Mouse (Mus musculus): ENCODE measurements around the gene Tbx21. TPM values are rescaled to one million over a fixed set of nuclear protein-coding genes. Genes with fewer than 3 reads are reported as not detected.
A peak's percentile ranks its signal among the peaks of the same experiment; 100 is the strongest.

Tbx21 gene
- total RNA-seq, 2 experiments from 2014 or later, result 0.41 to 0.50 TPM

Small RNAs within 50 kb of the gene (microRNA-seq; reads per million reads assigned to microRNA genes)
- not detected for gene Mir7235
- gene Mir8103, result 9.5 reads per million, percentile 22 among the genes with 10 or more reads in this experiment

Other genes with a start within 250 kb of the Tbx21 start
- gene Cdk5rap3, start 198.8 kb downstream of the Tbx21 start, total RNA-seq (2021), result 10 to 100 TPM; 24.9 to 25.7 TPM
- not detected for gene Prr15l, start 187.2 kb downstream of the Tbx21 start, total RNA-seq (2021)
- 1 to 10 TPM; 7.6 to 9.0 TPM for gene Pnpo, start 171.3 kb downstream of the Tbx21 start, total RNA-seq (2021)
- 10 to 100 TPM; 11.2 TPM for gene Sp2, start 132.4 kb downstream of the Tbx21 start, total RNA-seq (2021)
- gene Sp6, start 101.9 kb downstream of the Tbx21 start, total RNA-seq (2021), result under 1 TPM; 0.09 to 0.14 TPM
- gene Scrn2, start 85.4 kb downstream of the Tbx21 start, total RNA-seq (2021), result 10 to 100 TPM; 13.1 to 13.2 TPM
- gene Lrrc46, start 73.9 kb downstream of the Tbx21 start, total RNA-seq (2021), result under 1 TPM in 1 of 2 experiments, not detected in 1; 0.16 TPM
- 10 to 100 TPM; 41.4 to 45.6 TPM for gene Mrpl10, start 73.8 kb downstream of the Tbx21 start, total RNA-seq (2021)
- gene Osbpl7, start 64.7 kb downstream of the Tbx21 start, total RNA-seq (2021), result 1 to 10 TPM; 2.5 to 2.9 TPM
- 1 to 10 TPM; 3.3 to 6.8 TPM for gene Tbkbp1, start 36.2 kb upstream of the Tbx21 start, total RNA-seq (2021)
- 10 to 100 TPM; 47.7 to 52.4 TPM for gene Kpnb1, start 72.5 kb upstream of the Tbx21 start, total RNA-seq (2021)
- 10 to 100 TPM; 56.4 to 67.9 TPM for gene Npepps, start 165.3 kb upstream of the Tbx21 start, total RNA-seq (2021)
- 10 to 100 TPM; 33.6 to 39.0 TPM for gene Mrpl45, start 200.4 kb upstream of the Tbx21 start, total RNA-seq (2021)
- under 1 TPM in 1 of 2 experiments, not detected in 1; 0.02 TPM for gene Gpr179, start 236.7 kb upstream of the Tbx21 start, total RNA-seq (2021)
- gene Socs7, start 247.2 kb upstream of the Tbx21 start, total RNA-seq (2021), result 10 to 100 TPM; 43.0 to 43.5 TPM

Measured in gastrocnemius, adult 18-20 months (tissue).